Mouse (Mus musculus): ENCODE measurements at regions not wholly inside any gene's neighbourhood (a gene's known extent, or its start where the extent isn't known, plus 50 kb on each side); places are given as distances from the start of the nearest gene placed in this dataset.

DNA sequence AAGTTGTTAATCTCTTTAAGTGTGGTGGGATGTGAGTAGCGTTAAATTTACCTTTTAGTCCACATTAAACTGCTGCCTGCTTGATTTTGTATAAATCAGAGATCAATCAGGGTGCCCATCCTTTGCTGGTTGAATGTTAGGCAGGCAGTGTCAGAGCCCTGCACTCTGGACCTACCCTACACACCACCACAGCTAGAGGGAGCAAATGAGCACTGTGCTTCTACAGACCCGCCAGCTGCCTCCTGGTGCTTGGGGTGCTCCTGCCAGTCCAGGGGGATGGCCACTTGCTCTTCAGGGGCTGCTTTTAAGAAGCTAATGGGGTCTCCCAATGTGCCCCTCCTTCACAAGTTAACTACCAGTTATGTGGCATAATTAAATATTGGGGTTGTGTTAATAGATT, 96.3 kb downstream of the Tex36 start:
- Histone ChIP-seq H3K9ac (ENCODE audit: low read depth, poor library complexity, severe bottlenecking) (no peak overlapping the region), H3K4me3 (ENCODE audit: low read depth, low read length) (no peak overlapping the region), H3K27ac (ENCODE audit: insufficient read depth, low read length) (no peak overlapping the region), H3K9me3 (replicated peaks; ENCODE audit: control insufficient read depth, insufficient read depth, low read length, poor library complexity, severe bottlenecking) (no peaks in the 10 kb centered on the region), H3K36me3 (ENCODE audit: control insufficient read depth, insufficient read depth, low read length, poor library complexity, severe bottlenecking) (no peaks in the 10 kb centered on the region), H3K4me1 (ENCODE audit: control insufficient read depth, insufficient read depth, low read length) (no peaks in the 10 kb centered on the region), H3K27me3 (ENCODE audit: control insufficient read depth, insufficient read depth, low read length, poor library complexity, severe bottlenecking) (no peaks in the 10 kb centered on the region; the same call in none of the 2 replicates)
- TF ChIP-seq POLR2A (IDR thresholded peaks at IDR 0.05; ENCODE audit: insufficient read depth, low read length) (no peak), CTCF (IDR thresholded peaks at IDR 0.05; ENCODE audit: low read depth, low read length) (peak; percentile 17)

DNA sequence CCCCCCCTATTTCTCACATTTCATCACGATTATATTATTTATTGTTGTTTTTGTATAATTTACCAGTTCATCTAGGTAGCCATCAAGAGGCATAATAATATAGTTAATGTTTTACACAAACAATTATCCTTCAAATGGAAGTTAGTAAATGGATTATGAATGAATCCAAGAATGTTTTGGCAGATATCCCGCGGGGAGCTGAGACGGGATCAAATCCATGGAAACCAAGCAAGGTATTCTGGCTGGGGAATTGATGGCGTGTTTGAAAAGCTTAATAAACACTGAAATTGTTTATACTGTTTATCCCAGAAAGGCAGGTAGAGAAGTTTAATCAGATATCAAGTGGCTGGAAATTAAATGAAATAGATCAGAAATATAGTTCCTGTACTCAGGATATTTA, 98.0 kb downstream of the Tex36 start:
- H3K9ac ChIP-seq (ENCODE audit: low read depth, poor library complexity, severe bottlenecking) = no peak overlapping the region
- H3K9me3 ChIP-seq (replicated peaks; ENCODE audit: control insufficient read depth, insufficient read depth, low read length, poor library complexity, severe bottlenecking) = no peaks in the 10 kb centered on the region
- no peak for TF ChIP-seq POLR2A (IDR thresholded peaks at IDR 0.05; ENCODE audit: insufficient read depth, low read length)
- no peak for TF ChIP-seq CTCF (IDR thresholded peaks at IDR 0.05; ENCODE audit: low read depth, low read length)
- no peak for TF ChIP-seq EP300 (IDR thresholded peaks at IDR 0.05; ENCODE audit: insufficient read depth, low read depth, low read length)
- no peaks in the 10 kb centered on the region for H3K4me1 ChIP-seq (ENCODE audit: control insufficient read depth, insufficient read depth, low read length)
- no peaks in the 10 kb centered on the region for H3K36me3 ChIP-seq (ENCODE audit: control insufficient read depth, insufficient read depth, low read length, poor library complexity, severe bottlenecking)
- H3K4me3 ChIP-seq (ENCODE audit: low read depth, low read length) = no peak overlapping the region
- no peak overlapping the region for H3K27ac ChIP-seq (ENCODE audit: insufficient read depth, low read length)
- no peaks in the 10 kb centered on the region; the same call in 1 of the 2 replicates for H3K27me3 ChIP-seq (ENCODE audit: control insufficient read depth, insufficient read depth, low read length, poor library complexity, severe bottlenecking)

DNA sequence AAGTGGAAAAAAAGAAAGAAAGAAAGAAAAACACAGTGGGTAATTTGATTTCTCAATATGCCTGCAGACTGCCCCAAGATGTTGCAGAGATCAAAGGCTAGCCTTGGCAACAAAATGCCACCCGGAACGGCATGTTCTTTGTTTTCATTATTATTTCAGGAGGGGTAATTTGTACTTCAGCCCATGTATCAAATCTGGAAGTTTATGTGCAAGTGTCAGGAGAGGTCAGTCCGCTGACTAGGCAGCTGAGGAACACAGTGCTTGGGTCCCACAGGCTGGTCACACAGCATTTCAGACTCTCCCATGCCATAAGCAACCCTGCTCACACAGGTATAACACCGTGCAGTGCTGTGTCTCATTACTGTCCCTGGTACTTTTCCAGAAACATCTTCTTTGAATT, 99.2 kb downstream of the Tex36 start:
- no peak for TF ChIP-seq POLR2A (IDR thresholded peaks at IDR 0.05; ENCODE audit: insufficient read depth, low read length)
- no peak for TF ChIP-seq EP300 (IDR thresholded peaks at IDR 0.05; ENCODE audit: insufficient read depth, low read depth, low read length)
- TF ChIP-seq CTCF (IDR thresholded peaks at IDR 0.05; ENCODE audit: low read depth, low read length) = no peak
- Histone ChIP-seq H3K27ac (ENCODE audit: insufficient read depth, low read length) (no peak overlapping the region), H3K9ac (ENCODE audit: low read depth, poor library complexity, severe bottlenecking) (no peak overlapping the region), H3K9me3 (replicated peaks; ENCODE audit: control insufficient read depth, insufficient read depth, low read length, poor library complexity, severe bottlenecking) (no peaks in the 10 kb centered on the region), H3K4me3 (ENCODE audit: low read depth, low read length) (no peak overlapping the region), H3K27me3 (ENCODE audit: control insufficient read depth, insufficient read depth, low read length, poor library complexity, severe bottlenecking) (no peaks in the 10 kb centered on the region), H3K4me1 (ENCODE audit: control insufficient read depth, insufficient read depth, low read length) (no peaks in the 10 kb centered on the region), H3K36me3 (ENCODE audit: control insufficient read depth, insufficient read depth, low read length, poor library complexity, severe bottlenecking) (no peaks in the 10 kb centered on the region)

DNA sequence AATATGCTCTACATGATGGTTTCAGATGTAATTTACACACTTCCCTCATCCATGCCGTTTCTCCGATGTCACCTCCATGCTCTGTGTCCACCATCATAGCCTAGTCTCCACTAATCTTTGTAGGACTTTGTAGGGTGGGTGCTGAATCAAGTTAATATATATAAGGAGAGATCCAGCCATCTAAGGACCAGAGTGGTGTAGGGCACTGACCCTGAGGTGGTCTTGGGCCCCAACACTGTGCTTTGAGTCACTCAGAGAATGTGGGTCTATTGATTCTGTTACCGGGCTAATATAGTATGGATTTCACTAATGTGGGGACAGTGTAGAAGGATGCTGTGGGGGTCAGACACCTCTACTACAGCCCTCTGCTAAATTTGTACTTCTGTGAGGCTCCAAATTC, 104.4 kb downstream of the Tex36 start:
- H3K9me3 ChIP-seq (replicated peaks; ENCODE audit: control insufficient read depth, insufficient read depth, low read length, poor library complexity, severe bottlenecking) = no peaks in the 10 kb centered on the region
- no peaks in the 10 kb centered on the region for H3K27me3 ChIP-seq (ENCODE audit: control insufficient read depth, insufficient read depth, low read length, poor library complexity, severe bottlenecking)
- no peak overlapping the region for H3K4me3 ChIP-seq (ENCODE audit: low read depth, low read length)
- no peak for TF ChIP-seq POLR2A (IDR thresholded peaks at IDR 0.05; ENCODE audit: insufficient read depth, low read length)
- TF ChIP-seq CTCF (IDR thresholded peaks at IDR 0.05; ENCODE audit: low read depth, low read length) = no peak
- TF ChIP-seq EP300 (IDR thresholded peaks at IDR 0.05; ENCODE audit: insufficient read depth, low read depth, low read length) = no peak
- H3K27ac ChIP-seq (ENCODE audit: insufficient read depth, low read length) = no peak overlapping the region
- no peak overlapping the region for H3K9ac ChIP-seq (ENCODE audit: low read depth, poor library complexity, severe bottlenecking)
- H3K36me3 ChIP-seq (ENCODE audit: control insufficient read depth, insufficient read depth, low read length, poor library complexity, severe bottlenecking) = no peaks in the 10 kb centered on the region
- no peaks in the 10 kb centered on the region for H3K4me1 ChIP-seq (ENCODE audit: control insufficient read depth, insufficient read depth, low read length)

DNA sequence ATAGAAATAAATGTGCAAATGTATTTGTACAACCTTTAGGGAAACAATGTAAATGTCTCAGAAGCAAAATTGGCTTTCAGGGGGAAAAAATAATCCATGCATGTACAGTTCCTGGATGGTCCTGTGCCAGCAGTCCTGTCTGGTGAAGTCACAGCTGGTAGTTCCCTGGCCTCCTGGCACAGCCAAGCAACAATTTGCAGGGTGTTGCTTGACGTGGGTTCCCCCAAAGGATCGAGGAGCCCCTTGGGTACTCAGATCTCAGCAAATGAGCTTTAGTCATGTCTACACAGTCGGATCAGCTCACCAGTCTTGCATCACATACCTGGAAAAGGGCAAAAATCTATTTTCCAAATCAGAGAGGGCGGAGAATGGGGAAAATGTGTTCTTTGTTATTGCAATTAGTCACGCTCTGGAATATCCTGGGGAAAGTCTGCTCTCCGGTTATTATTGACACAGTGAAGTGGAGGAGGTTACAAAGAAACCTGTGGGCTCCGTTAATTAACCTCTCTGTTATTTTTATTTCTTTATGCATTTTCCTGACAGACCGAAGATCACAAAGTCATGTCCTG, 106.9 kb downstream of the Tex36 start:
- Histone ChIP-seq H3K4me1 (ENCODE audit: control insufficient read depth, insufficient read depth, low read length) (no peaks in the 10 kb centered on the region), H3K27me3 (ENCODE audit: control insufficient read depth, insufficient read depth, low read length, poor library complexity, severe bottlenecking) (no peaks in the 10 kb centered on the region), H3K27ac (ENCODE audit: insufficient read depth, low read length) (no peak overlapping the region), H3K9me3 (replicated peaks; ENCODE audit: control insufficient read depth, insufficient read depth, low read length, poor library complexity, severe bottlenecking) (no peaks in the 10 kb centered on the region), H3K9ac (ENCODE audit: low read depth, poor library complexity, severe bottlenecking) (no peak overlapping the region), H3K4me3 (ENCODE audit: low read depth, low read length) (no peak overlapping the region), H3K36me3 (ENCODE audit: control insufficient read depth, insufficient read depth, low read length, poor library complexity, severe bottlenecking) (no peaks in the 10 kb centered on the region)
- TF ChIP-seq CTCF (IDR thresholded peaks at IDR 0.05; ENCODE audit: low read depth, low read length) (no peak), POLR2A (IDR thresholded peaks at IDR 0.05; ENCODE audit: insufficient read depth, low read length) (no peak), EP300 (IDR thresholded peaks at IDR 0.05; ENCODE audit: insufficient read depth, low read depth, low read length) (no peak)

DNA sequence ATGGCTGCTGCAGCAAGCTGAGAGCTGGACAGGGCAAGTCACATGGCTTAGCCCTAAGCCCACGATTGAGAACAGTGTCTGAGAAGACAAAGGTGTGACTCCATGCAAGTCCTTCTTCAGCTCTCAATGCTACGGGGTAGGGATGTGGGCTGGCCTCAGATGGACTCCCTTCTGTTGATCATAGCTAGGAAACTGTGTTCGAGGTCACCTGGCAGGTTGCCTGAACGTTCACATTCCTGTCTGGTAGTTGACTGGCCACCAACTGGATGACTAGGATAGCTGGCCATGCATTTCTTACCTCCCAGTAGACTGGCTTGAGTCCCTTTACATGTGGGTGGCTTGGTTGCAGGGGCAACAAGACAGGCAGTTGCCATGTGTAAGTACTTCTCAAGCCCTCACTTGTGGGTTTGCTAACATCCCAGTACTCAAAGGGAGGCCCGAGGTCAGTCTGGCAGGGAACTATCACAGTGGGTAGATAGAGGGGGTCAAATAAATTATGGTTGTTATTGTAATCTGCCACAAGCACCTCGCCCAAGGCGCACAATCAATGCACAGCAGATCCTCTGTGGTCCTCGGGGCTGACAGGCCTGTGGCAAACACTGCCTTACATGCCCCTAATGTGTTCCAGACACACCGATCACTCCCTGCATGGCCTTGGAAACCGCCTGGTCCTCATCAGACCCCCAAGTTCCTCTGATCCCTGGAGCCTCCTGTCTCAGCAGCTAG, 107.5 kb downstream of the Tex36 start:
- Histone ChIP-seq H3K27ac (ENCODE audit: insufficient read depth, low read length) (no peak overlapping the region), H3K9ac (ENCODE audit: low read depth, poor library complexity, severe bottlenecking) (no peak overlapping the region), H3K4me1 (ENCODE audit: control insufficient read depth, insufficient read depth, low read length) (no peaks in the 10 kb centered on the region), H3K36me3 (ENCODE audit: control insufficient read depth, insufficient read depth, low read length, poor library complexity, severe bottlenecking) (no peaks in the 10 kb centered on the region), H3K4me3 (ENCODE audit: low read depth, low read length) (no peak overlapping the region), H3K27me3 (ENCODE audit: control insufficient read depth, insufficient read depth, low read length, poor library complexity, severe bottlenecking) (no peaks in the 10 kb centered on the region), H3K9me3 (replicated peaks; ENCODE audit: control insufficient read depth, insufficient read depth, low read length, poor library complexity, severe bottlenecking) (no peaks in the 10 kb centered on the region)
- TF ChIP-seq POLR2A (IDR thresholded peaks at IDR 0.05; ENCODE audit: insufficient read depth, low read length) = no peak
- TF ChIP-seq EP300 (IDR thresholded peaks at IDR 0.05; ENCODE audit: insufficient read depth, low read depth, low read length) = no peak
- TF ChIP-seq CTCF (IDR thresholded peaks at IDR 0.05; ENCODE audit: low read depth, low read length) = no peak
